Mouse (Mus musculus) hindbrain, embryonic 10.5 days (tissue): Measurements from ENCODE around the gene Acss3. TPM values are rescaled to one million over a fixed set of nuclear protein-coding genes. Genes with fewer than 3 reads are reported as not detected.
A peak's percentile ranks its signal among the peaks of the same experiment; 100 is the strongest.

Experiments used
- DNase-seq: peaks from one replicate; pipeline ENCODE4 v3.0.0-alpha.2; 2017; ENCODE audit warnings: low spot score
- H3K27ac ChIP-seq: fragments of 300-500 bp; sonication (generic); 2 replicates; pipeline ENCODE4 v1.5.1; 2016; ENCODE audit warnings: mild to moderate bottlenecking, moderate library complexity
- H3K27me3 ChIP-seq: fragments of 300-500 bp; sonication (generic); 2 replicates; pipeline ENCODE4 v1.6.1; 2016; ENCODE audit warnings: mild to moderate bottlenecking; ENCODE audit not compliant: poor library complexity, insufficient read depth, severe bottlenecking
- H3K36me3 ChIP-seq: fragments of 300-500 bp; sonication (generic); 2 replicates; pipeline ENCODE4 v1.6.1; 2016; ENCODE audit warnings: mild to moderate bottlenecking, moderate library complexity
- H3K4me1 ChIP-seq: fragments of 300-500 bp; sonication (generic); replicated peaks from 2 replicates; pipeline ENCODE4 v1.6.1; 2016; ENCODE audit warnings: mild to moderate bottlenecking
- H3K4me3 ChIP-seq: fragments of 300-500 bp; sonication (generic); 2 replicates; pipeline ENCODE4 v1.5.1; 2016; ENCODE audit warnings: mild to moderate bottlenecking, moderate library complexity
- H3K9me3 ChIP-seq: fragments of 300-500 bp; sonication (generic); 2 replicates; pipeline ENCODE4 v1.6.1; 2016; ENCODE audit warnings: mild to moderate bottlenecking, moderate library complexity
- WGBS: fragments of 180-500 bp; shearing (Covaris S2); methylation state at CpG from one replicate; pipeline ENCODE4 v1.1.7; 2016; 5-methylcytosine and 5-hydroxymethylcytosine counted together
- polyA plus RNA-seq: library from polyadenylated mRNA; unstranded; fragments of >200 nt; fragmentation: Nextera tagmentation; extraction: Ambion mirVana; gene quantifications from 2 replicates; pipeline ENCODE4 v1.2.1, GENCODE M21; 2016

Acss3 gene
- polyA plus RNA-seq, 1 experiment from 2014 or later, result 3.9 TPM

DNA sequence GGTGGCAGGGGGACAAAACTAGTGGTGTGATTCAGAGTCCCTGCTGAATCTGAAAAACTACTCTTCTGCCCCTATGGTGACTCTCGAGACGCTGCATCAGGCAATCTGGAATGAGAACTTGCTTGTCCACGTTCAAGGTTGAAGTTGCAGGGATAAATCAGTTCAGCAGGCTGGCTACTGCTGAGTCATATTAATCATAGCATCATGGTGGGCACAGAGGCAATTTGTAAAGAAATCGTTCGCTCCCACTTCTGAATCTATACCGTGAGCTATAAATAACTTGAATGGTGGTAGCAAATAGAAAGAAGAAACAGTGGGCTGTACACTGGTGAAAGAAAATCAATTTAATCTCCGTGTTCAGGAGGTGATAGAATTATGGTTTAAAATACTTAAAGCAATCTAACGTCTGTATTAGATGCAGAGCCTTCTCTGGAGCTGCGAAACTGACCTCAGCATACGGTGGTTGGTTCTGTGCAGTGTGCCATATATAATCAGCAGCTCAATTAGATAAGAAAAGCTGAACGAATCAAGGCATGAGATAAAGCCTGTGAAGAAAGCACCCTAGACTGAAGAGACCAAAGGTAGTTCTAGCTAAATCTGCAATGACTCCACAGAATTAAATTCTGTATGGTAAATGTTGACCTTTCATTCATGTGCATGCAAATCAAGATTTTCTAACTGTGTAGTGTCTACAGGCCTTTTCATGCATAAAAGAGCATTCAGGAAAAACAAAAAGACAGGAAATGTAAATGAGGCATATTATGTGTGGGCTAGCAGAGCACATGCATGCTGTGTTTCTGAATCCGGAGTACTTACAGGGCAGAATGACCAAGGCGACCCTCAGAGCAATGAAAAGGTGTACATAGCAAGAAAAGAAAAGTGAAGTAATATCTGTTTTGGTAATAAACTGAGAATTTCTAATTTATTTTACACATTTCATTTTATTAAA is 148.0 kb downstream of the Acss3 start:
- Histone ChIP-seq H3K4me1 (peaks cover 9% of the 10 kb centered on the region; the same call in 1 of the 2 replicates), H3K9me3 (no peaks in the 10 kb centered on the region), H3K27me3 (no peaks in the 10 kb centered on the region), H3K36me3 (no peaks in the 10 kb centered on the region), H3K4me3 (no peak overlapping the region), H3K27ac (no peak overlapping the region)
- DNase-seq, result no peak
- WGBS, result 76% methylated on average over 13 of the region's 13 CpGs

DNA sequence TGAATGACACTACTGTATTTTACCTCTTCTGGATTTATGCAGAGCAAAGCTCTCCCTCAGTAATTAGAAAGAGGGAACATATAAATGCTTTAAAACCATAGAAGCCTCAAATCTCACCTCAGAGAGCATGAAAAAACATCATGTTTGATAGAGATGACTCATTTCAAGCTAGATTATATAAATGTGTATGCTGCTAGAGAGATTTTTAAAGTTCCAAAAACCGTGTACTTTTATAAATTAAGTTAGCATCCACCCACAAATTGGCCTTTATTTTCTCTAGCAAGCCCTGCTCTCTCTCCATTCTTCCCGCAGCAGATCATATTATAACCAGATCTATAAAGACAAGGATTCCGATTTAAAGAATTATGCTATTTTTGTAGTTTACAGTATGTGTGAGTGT is 164.4 kb downstream of the Acss3 start:
- Histone ChIP-seq H3K27me3 (no peaks in the 10 kb centered on the region), H3K36me3 (no peaks in the 10 kb centered on the region), H3K4me1 (no peaks in the 10 kb centered on the region), H3K9me3 (no peaks in the 10 kb centered on the region), H3K27ac (no peak overlapping the region), H3K4me3 (no peak overlapping the region)
- DNase-seq, result no peak
- 86% methylated on average over 3 of the region's 3 CpGs for WGBS

DNA sequence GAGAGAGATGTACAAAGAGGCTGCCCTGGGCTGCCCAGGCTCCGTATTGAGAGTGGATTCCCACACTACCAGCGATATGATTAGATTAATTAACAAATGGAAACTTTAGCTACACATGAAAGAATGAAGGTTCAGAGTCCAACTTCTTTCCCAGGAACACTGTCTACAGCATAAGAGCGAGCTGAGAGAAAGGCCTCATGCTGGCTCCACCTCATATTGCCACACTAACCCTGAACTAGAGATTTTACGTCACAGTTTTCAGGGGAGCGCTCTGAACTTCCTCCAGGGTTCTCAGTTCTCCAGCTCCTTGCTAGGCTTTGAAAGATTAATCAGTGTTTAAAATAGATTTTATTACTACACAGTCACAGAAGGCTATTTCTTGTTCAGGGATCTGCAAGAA is 182.1 kb downstream of the Acss3 start:
- Histone ChIP-seq H3K4me3 (no peak overlapping the region), H3K27me3 (no peaks in the 10 kb centered on the region)
- 80% methylated on average over 5 of the region's 5 CpGs for WGBS

DNA sequence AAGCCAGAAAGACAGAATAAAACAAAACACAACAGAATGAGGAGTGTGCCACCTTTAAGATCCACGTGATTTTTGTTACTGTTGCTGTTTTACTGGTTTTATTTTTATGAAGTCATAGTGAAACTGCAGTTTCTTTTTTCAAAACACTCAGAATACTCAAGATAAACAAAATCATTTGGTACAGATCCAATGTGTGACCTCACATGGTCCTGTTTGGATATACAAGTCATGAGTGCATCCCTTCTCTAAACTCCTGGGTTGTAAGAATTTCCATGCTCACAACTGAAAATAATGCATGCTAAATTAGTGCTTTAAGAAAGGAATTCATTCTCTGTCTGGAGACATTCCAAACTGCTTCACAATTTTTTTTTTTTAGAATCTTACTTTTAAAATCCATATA is 184.0 kb downstream of the Acss3 start:
- Histone ChIP-seq H3K9me3 (no peaks in the 10 kb centered on the region), H3K36me3 (no peaks in the 10 kb centered on the region), H3K4me1 (no peaks in the 10 kb centered on the region), H3K27ac (no peak overlapping the region), H3K27me3 (no peaks in the 10 kb centered on the region), H3K4me3 (no peak overlapping the region)
- DNase-seq, result no peak
- 82% methylated on average over 1 of the region's 1 CpGs for WGBS

More for the DNA sequence above, 182.1 kb downstream of the Acss3 start:
- H3K36me3 ChIP-seq, result no peaks in the 10 kb centered on the region
- H3K27ac ChIP-seq, result no peak overlapping the region
- no peak for DNase-seq
- no peaks in the 10 kb centered on the region for H3K9me3 ChIP-seq
- no peaks in the 10 kb centered on the region for H3K4me1 ChIP-seq

DNA sequence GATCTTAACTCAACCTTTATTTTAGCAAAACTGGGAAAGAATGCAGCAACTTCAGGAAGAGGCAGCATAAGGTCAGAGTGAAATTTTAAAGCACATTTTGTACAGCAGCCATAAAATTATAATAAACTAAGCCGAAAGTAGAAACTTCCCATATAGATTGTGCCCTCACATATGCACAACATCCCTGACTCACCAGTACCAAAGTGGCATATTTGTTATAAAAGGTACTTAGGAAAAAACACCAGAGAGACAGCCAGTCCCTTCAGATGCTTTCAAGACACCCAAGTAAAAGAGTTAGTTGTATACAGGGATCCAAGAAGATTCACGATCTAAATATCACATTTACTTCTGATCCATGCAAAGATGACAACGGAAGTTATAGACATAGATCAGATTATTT is 184.6 kb downstream of the Acss3 start:
- H3K27ac ChIP-seq, result no peak overlapping the region
- no peaks in the 10 kb centered on the region for H3K27me3 ChIP-seq
- no peaks in the 10 kb centered on the region for H3K4me1 ChIP-seq
- 91% methylated on average over 3 of the region's 3 CpGs for WGBS
- no peaks in the 10 kb centered on the region for H3K36me3 ChIP-seq
- no peak overlapping the region for H3K4me3 ChIP-seq
- no peak for DNase-seq
- no peaks in the 10 kb centered on the region for H3K9me3 ChIP-seq

DNA sequence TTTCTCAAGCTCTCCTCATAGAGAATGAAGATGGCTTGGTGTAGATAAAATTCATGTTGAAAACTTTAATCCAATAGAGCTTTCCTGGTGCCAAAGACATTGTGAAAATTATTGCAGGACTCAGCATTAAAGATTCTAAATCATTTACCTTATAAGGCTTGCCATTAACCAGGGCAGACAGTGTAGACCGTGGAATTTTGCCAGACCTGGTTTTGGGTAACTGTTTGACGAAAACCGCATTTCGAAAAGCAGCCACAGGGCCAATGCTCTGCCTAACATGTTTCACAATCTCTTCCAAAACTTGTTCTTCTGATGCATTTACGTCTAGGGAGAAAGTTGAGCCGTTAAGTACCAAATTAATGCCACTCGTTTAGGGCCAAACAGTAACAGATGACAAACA is 186.5 kb downstream of the Acss3 start:
- Histone ChIP-seq H3K36me3 (no peaks in the 10 kb centered on the region), H3K4me1 (0 out of 2 replicates have a peak, but pooled peaks cover 2% of the 10 kb centered on the region), H3K27ac (no peak overlapping the region), H3K4me3 (no peak overlapping the region), H3K9me3 (no peaks in the 10 kb centered on the region), H3K27me3 (no peaks in the 10 kb centered on the region)
- 92% methylated on average over 7 of the region's 7 CpGs for WGBS
- no peak for DNase-seq

DNA sequence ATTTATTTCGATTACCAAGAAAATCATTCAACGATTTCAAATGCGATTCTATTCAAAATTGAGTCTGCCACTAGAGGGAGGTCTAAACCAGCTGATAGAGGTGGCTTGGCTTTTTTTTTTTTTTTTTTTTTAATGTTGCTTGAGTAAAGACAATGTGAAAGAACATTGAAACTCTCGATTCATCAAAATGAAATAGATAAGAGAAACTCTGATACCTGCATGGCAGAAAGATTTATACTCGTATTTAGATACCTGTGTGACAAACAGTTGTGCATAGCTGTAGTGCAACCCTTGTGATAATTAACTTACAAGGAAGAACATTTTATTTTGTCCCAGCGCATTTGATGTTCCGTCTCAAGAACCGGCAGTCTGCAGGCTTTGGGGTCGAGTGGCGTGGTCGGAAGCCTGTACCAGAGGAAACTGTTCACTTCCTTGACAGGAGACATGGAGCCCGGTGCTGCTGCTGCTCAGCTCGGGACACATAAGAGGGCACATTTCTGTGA is 190.8 kb downstream of the Acss3 start:
- 47% methylated on average over 13 of the region's 13 CpGs for WGBS
- peak; percentile 5 for DNase-seq

DNA sequence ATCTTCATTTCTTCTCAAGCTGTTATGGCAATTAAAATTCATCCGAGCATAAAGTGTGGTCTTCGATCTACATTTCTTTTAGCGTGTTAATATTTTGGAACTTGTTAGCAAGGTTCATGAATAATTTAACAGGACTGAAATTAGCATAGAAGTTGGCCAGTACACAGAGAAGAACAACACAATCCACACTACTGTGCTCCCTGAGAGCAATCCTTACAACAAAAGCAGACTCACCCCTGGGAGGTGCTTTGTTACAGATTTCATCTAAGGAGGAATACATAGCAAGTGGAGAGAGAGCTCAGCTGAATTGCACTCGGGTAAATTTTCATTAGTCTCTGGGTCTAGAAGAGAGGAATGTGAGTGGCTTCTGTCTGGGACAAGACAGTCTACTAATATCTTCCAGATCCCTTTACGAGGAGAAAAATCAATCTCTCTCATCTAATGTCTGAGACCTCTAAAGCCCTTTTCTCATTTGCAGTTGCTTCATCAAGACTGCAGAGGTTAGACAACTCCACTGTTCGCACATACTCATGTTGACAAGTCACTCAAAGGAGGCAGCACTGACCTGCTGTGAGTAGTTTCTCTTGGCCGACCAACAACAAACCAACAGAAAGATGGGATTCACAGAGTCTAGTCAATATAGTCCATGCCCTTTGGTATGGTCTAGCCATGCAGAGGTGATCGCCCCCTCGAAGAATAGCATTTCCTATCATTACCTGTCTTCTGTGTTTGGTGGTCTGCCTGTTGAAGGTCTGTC is 194.7 kb downstream of the Acss3 start:
- H3K27me3 ChIP-seq, result no peaks in the 10 kb centered on the region
- H3K4me3 ChIP-seq, result no peak overlapping the region
- no peaks in the 10 kb centered on the region for H3K9me3 ChIP-seq
- peaks cover 10% of the 10 kb centered on the region for H3K4me1 ChIP-seq
- 47% methylated on average over 9 of the region's 9 CpGs for WGBS
- no peak for DNase-seq
- H3K36me3 ChIP-seq, result no peaks in the 10 kb centered on the region; the same call in 1 of the 2 replicates
- peak overlapping the region; percentile 53; the same call in 1 of the 2 replicates for H3K27ac ChIP-seq

More for the DNA sequence above, 190.8 kb downstream of the Acss3 start:
- Histone ChIP-seq H3K9me3 (no peaks in the 10 kb centered on the region), H3K27ac (peak overlapping the region; percentile 64; the same call in 1 of the 2 replicates), H3K4me1 (peaks cover 10% of the 10 kb centered on the region), H3K27me3 (no peaks in the 10 kb centered on the region), H3K36me3 (no peaks in the 10 kb centered on the region), H3K4me3 (peak overlapping the region; percentile 27; the same call in 1 of the 2 replicates)

DNA sequence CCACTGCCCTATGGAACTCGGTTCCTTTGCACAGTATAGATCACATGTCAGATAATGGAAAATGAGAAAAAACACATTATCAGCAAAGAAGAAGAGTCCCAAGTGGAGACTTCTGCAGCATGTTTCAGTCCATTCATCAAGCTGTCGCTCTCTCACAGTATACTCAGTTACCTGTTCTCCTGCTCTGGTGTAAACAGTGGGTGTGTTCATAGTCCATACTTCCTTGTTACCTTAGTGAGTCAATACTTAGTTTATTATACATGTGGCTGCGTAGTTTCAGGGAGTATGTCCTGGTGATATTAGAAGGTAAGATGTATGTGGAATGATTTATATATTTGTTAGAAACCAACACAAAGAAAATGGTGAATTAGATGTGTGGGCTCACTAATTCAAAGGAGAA is 198.7 kb downstream of the Acss3 start:
- H3K36me3 ChIP-seq, result no peaks in the 10 kb centered on the region; the same call in 1 of the 2 replicates
- no peak overlapping the region for H3K4me3 ChIP-seq
- no peak for DNase-seq
- no peaks in the 10 kb centered on the region for H3K9me3 ChIP-seq
- WGBS, result 90% methylated on average over 3 of the region's 3 CpGs
- H3K4me1 ChIP-seq, result peaks cover 8% of the 10 kb centered on the region
- no peaks in the 10 kb centered on the region for H3K27me3 ChIP-seq
- no peak overlapping the region for H3K27ac ChIP-seq

DNA sequence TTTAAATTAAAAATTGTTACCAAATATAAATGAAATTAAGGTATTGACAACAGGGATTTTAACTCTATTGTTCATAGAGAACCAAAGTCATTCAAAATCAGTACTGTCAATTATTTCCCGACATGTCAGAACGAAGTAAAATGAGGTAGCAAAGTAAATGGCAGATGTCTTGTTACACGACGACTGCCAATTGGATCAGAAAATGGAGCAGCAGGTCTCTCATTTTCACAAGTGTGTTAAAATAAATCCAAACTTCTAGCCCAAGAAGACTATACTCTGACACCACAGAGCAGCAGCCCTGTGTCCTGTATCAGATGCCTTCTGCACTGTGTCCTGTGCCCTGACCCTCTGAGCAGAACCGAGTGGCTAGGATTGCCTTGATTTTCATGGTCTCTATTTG is 199.1 kb downstream of the Acss3 start:
- Histone ChIP-seq H3K9me3 (no peaks in the 10 kb centered on the region), H3K36me3 (no peaks in the 10 kb centered on the region; the same call in 1 of the 2 replicates), H3K27me3 (no peaks in the 10 kb centered on the region), H3K27ac (no peak overlapping the region), H3K4me3 (no peak overlapping the region), H3K4me1 (peaks cover 8% of the 10 kb centered on the region)
- 91% methylated on average over 5 of the region's 5 CpGs for WGBS
- no peak for DNase-seq

DNA sequence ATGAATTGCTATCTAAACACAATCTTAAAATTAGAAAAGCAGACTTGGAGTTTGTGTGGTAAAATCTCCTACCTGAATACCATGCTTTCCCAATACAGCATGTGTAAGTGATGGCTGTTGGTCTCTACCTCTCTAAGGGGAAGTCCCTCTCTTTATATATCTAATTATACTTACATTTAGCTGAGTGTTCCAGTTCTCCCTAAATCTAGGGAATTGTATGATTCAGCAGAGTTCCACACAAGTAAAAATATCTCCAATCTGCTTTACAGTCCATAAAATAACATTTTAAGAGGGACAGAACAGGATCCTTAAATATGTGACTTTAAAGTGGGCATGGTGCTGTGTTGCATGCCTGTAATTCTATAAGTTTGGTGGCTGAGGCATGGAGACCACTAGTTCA is 208.6 kb downstream of the Acss3 start:
- H3K4me3 ChIP-seq, result no peak overlapping the region
- H3K4me1 ChIP-seq, result no peaks in the 10 kb centered on the region
- no peak for DNase-seq
- peaks cover 6% of the 10 kb centered on the region; the same call in 1 of the 2 replicates for H3K9me3 ChIP-seq
- H3K27ac ChIP-seq, result no peak overlapping the region
- no peaks in the 10 kb centered on the region for H3K36me3 ChIP-seq
- no peaks in the 10 kb centered on the region for H3K27me3 ChIP-seq

DNA sequence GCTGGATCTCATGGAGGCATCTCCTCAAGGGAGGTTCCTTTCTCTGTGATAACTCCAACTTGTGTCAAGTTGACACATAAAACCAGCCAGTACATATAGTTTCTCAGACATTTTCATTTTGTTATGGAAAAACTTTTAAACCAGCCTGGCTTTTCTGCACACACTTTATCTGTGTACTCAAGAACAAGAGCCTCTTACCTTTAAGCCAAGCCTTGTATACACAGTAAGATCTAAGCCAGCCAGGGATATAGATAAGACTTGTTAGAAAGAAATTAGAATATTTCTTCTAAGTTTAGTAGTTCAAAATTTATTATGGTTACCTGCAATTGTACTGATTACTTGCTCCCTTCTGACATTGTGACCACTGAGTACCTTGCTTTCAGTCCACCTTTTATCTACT is 209.2 kb downstream of the Acss3 start:
- no peak for DNase-seq
- H3K4me1 ChIP-seq, result no peaks in the 10 kb centered on the region
- no peaks in the 10 kb centered on the region for H3K27me3 ChIP-seq
- H3K27ac ChIP-seq, result no peak overlapping the region
- H3K4me3 ChIP-seq, result no peak overlapping the region
- H3K9me3 ChIP-seq, result peaks cover 6% of the 10 kb centered on the region; the same call in 1 of the 2 replicates
- no peaks in the 10 kb centered on the region for H3K36me3 ChIP-seq

DNA sequence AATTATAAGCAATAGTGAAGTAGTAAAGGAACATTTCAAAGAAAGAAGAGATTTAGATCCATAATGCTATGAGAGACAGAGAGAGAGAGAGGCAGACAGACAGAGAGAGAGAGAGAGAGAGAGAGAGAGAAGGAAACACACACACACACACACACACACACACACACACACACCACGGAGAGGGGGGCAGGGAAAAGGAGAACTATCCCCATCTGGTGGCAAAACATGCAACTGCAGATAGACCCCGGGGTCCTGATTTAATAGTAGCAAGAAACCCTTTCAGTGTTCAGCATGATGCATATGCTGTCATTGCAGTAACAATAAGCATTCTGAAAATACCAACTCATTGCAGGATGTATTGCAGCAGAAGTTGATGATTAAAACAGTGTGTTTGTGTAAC is 210.4 kb downstream of the Acss3 start:
- 33% methylated on average over 2 of the region's 2 CpGs for WGBS
- H3K27ac ChIP-seq, result no peak overlapping the region
- no peak overlapping the region for H3K4me3 ChIP-seq

More for the DNA sequence above, 210.4 kb downstream of the Acss3 start:
- no peaks in the 10 kb centered on the region for H3K36me3 ChIP-seq
- H3K4me1 ChIP-seq, result no peaks in the 10 kb centered on the region
- no peaks in the 10 kb centered on the region for H3K27me3 ChIP-seq
- DNase-seq, result peak; percentile 53
- peaks cover 6% of the 10 kb centered on the region; the same call in 1 of the 2 replicates for H3K9me3 ChIP-seq
